Mouse (Mus musculus): Measurements from ENCODE around the gene Ces3a. TPM values are rescaled to one million over a fixed set of nuclear protein-coding genes. Genes with fewer than 3 reads are reported as not detected.
"Not testable (repeated sequence)": the region's sequence is repeated elsewhere in the genome, so short reads cannot be mapped to it uniquely, and the experiment has no call there.

Gene Ces3a
- total and polyA plus RNA-seq, 3 experiments, result not detected

DNA sequence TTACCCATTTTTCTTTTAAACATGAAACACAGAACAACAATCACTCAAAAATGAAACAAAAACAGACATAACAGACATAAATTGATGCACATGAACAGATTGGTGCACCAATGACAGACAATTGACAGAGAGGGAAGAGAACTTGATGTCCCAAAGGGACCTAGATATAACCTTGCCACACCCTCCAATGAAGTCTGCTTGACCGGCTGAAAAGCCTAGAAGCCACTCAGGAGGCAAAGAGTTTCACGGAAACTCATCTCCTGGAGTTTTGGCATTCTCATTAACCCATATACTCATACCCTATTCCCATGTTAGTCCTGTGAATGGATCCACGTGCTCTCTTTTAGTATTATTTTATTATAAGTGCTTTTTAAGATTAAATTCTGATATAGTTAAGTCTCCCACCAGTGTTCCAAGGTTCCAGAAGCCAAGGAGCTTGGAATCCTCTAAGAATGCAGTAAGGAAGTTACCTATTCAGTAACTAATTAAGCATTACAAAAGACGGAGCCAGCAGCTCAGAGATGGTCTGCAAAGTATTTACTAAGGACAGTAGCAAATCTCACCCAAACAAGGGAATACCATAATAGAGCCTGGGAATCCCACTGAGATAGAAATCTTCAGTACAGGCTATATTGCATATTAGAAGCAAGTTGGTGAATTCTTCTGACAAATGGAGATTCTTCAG is 53.8 kb downstream of the Ces3a start:
- H3K79me2 ChIP-seq (ENCODE audit: control insufficient read depth, insufficient read depth, low read length, poor library complexity); H3K9ac ChIP-seq (ENCODE audit: control insufficient read depth, low read depth, low read length, poor library complexity, severe bottlenecking); DNase-seq (ENCODE audit: low read depth, low spot score); H3K27ac ChIP-seq (ENCODE audit: control insufficient read depth, low read depth, low read length); H3K27me3 ChIP-seq (ENCODE audit: control insufficient read depth in 1 of 2, insufficient read depth in 2 of 2, low read length in 2 of 2); H3K36me3 ChIP-seq (ENCODE audit: control insufficient read depth in 1 of 2, insufficient read depth in 2 of 2, low read length in 2 of 2); H3K9me3 ChIP-seq (replicated peaks; ENCODE audit: insufficient read depth, low read length); H3K4me3 ChIP-seq (ENCODE audit: control insufficient read depth in 1 of 2, insufficient read depth in 1 of 2, low read depth in 2 of 2, low read length in 2 of 2); H3K4me1 ChIP-seq (ENCODE audit: control insufficient read depth in 1 of 2, insufficient read depth in 2 of 2, low read length in 2 of 2): not testable (repeated sequence)

GRCm38 (mm10) chr8:105103701-105104100 is 55.3 kb downstream of the Ces3a start:
- not testable (repeated sequence) for H3K79me2 ChIP-seq (ENCODE audit: control insufficient read depth, insufficient read depth, low read length, poor library complexity); H3K4me1 ChIP-seq (ENCODE audit: control insufficient read depth in 1 of 2, insufficient read depth in 2 of 2, low read length in 2 of 2); H3K27me3 ChIP-seq (ENCODE audit: control insufficient read depth in 1 of 2, insufficient read depth in 2 of 2, low read length in 2 of 2); H3K4me3 ChIP-seq (ENCODE audit: control insufficient read depth in 1 of 2, insufficient read depth in 1 of 2, low read depth in 2 of 2, low read length in 2 of 2); H3K27ac ChIP-seq (ENCODE audit: control insufficient read depth, low read depth, low read length); H3K9ac ChIP-seq (ENCODE audit: control insufficient read depth, low read depth, low read length, poor library complexity, severe bottlenecking); H3K36me3 ChIP-seq (ENCODE audit: control insufficient read depth in 1 of 2, insufficient read depth in 2 of 2, low read length in 2 of 2); DNase-seq (ENCODE audit: low read depth, low spot score); H3K9me3 ChIP-seq (replicated peaks; ENCODE audit: insufficient read depth, low read length)

DNA sequence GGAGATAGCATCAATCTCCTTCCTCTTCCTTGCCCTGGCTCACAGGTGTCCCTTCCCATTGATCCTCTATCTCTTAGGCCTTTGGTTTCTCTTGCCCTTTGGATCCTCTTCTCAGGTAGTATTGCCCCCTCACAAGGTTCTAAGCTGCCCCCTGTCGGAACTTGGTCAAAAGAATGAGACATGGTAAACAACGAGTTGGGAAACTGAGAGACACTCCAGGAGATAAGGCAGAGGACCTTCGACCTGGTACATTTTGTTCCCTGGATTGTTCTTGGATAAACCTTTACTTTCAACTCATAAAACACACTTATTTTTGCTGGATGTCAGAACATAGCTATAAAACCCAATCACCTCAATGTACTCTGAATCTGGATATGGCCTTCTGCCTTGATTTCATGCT is 55.8 kb downstream of the Ces3a start:
- Histone ChIP-seq H3K4me1 (ENCODE audit: control insufficient read depth in 1 of 2, insufficient read depth in 2 of 2, low read length in 2 of 2) (no peaks in the 10 kb centered on the region), H3K27me3 (ENCODE audit: control insufficient read depth in 1 of 2, insufficient read depth in 2 of 2, low read length in 2 of 2) (peaks cover 5% of the 10 kb centered on the region in 2 experiments; a peak in 2 of 4 replicates), H3K36me3 (ENCODE audit: control insufficient read depth in 1 of 2, insufficient read depth in 2 of 2, low read length in 2 of 2) (no peaks in the 10 kb centered on the region), H3K9me3 (replicated peaks; ENCODE audit: insufficient read depth, low read length) (no peaks in the 10 kb centered on the region), H3K9ac (ENCODE audit: control insufficient read depth, low read depth, low read length, poor library complexity, severe bottlenecking) (no peak overlapping the region), H3K4me3 (ENCODE audit: control insufficient read depth in 1 of 2, insufficient read depth in 1 of 2, low read depth in 2 of 2, low read length in 2 of 2) (no peak overlapping the region), H3K27ac (ENCODE audit: control insufficient read depth, low read depth, low read length) (no peak overlapping the region), H3K79me2 (ENCODE audit: control insufficient read depth, insufficient read depth, low read length, poor library complexity) (no peaks in the 10 kb centered on the region)
- no peak for TF ChIP-seq MXI1 (IDR thresholded peaks at IDR 0.05; ENCODE audit: low read depth, low read length)
- TF ChIP-seq MAFK (IDR thresholded peaks at IDR 0.05; ENCODE audit: borderline replicate concordance, low read depth, low read length), result no peak
- TF ChIP-seq E2F4 (IDR thresholded peaks at IDR 0.05; ENCODE audit: borderline replicate concordance, low read depth, low read length), result no peak
- no peak for TF ChIP-seq USF2 (IDR thresholded peaks at IDR 0.05; ENCODE audit: borderline replicate concordance in 1 of 2, insufficient read depth in 1 of 2, low read depth in 1 of 2, low read length in 2 of 2)
- TF ChIP-seq POLR2AphosphoS2 (IDR thresholded peaks at IDR 0.05; ENCODE audit: low read length), result no peak
- no peak for TF ChIP-seq NRF1 (IDR thresholded peaks at IDR 0.05; ENCODE audit: insufficient read depth, low read depth, low read length, poor library complexity, severe bottlenecking)
- no peak for TF ChIP-seq CHD2 (IDR thresholded peaks at IDR 0.05; ENCODE audit: low read length)
- TF ChIP-seq UBTF (IDR thresholded peaks at IDR 0.05; ENCODE audit: borderline replicate concordance, insufficient read depth, low read depth, low read length), result no peak
- no peak for TF ChIP-seq RCOR1 (IDR thresholded peaks at IDR 0.05; ENCODE audit: low read depth, low read length)
- TF ChIP-seq CTCF (IDR thresholded peaks at IDR 0.05 in 2 of 3, conservative IDR thresholded peaks at IDR 0.05 in 1 of 3; ENCODE audit: control insufficient read depth in 1 of 3, insufficient read depth in 1 of 3, low read depth in 2 of 3, low read length in 3 of 3, poor library complexity in 1 of 3, severe bottlenecking in 1 of 3), result no peak
- TF ChIP-seq TBP (IDR thresholded peaks at IDR 0.05; ENCODE audit: low read depth, low read length), result no peak
- no peak for TF ChIP-seq JUND (IDR thresholded peaks at IDR 0.05; ENCODE audit: low read depth, low read length)
- no peak for TF ChIP-seq BHLHE40 (IDR thresholded peaks at IDR 0.05; ENCODE audit: borderline replicate concordance, low read depth, low read length)
- no peak for TF ChIP-seq USF1 (IDR thresholded peaks at IDR 0.05; ENCODE audit: low read depth, low read length)
- TF ChIP-seq RAD21 (IDR thresholded peaks at IDR 0.05; ENCODE audit: low read depth, low read length), result no peak
- no peak for TF ChIP-seq GATA1 (IDR thresholded peaks at IDR 0.05; ENCODE audit: low read depth, low read length)
- no peak for TF ChIP-seq TAL1 (IDR thresholded peaks at IDR 0.05; ENCODE audit: low read length)
- no peak for TF ChIP-seq POLR2AphosphoS5 (IDR thresholded peaks at IDR 0.05; ENCODE audit: borderline replicate concordance, low read depth, low read length)
- no peak for TF ChIP-seq CHD1 (IDR thresholded peaks at IDR 0.05; ENCODE audit: low read depth, low read length)
- DNase-seq (ENCODE audit: low read depth, low spot score), result no peak
